Mouse (Mus musculus) MEL-GATA-1-ER (cell line): ENCODE measurements around the gene Ube2e3.
A peak's percentile ranks its signal among the peaks of the same experiment; 100 is the strongest.

Experiments
- DNase-seq: peaks from one replicate; pipeline ENCODE4 v3.0.0-alpha.2; 2012; ENCODE audit warnings: low read depth; ENCODE audit errors: extremely low read depth

Ube2e3 gene

DNA sequence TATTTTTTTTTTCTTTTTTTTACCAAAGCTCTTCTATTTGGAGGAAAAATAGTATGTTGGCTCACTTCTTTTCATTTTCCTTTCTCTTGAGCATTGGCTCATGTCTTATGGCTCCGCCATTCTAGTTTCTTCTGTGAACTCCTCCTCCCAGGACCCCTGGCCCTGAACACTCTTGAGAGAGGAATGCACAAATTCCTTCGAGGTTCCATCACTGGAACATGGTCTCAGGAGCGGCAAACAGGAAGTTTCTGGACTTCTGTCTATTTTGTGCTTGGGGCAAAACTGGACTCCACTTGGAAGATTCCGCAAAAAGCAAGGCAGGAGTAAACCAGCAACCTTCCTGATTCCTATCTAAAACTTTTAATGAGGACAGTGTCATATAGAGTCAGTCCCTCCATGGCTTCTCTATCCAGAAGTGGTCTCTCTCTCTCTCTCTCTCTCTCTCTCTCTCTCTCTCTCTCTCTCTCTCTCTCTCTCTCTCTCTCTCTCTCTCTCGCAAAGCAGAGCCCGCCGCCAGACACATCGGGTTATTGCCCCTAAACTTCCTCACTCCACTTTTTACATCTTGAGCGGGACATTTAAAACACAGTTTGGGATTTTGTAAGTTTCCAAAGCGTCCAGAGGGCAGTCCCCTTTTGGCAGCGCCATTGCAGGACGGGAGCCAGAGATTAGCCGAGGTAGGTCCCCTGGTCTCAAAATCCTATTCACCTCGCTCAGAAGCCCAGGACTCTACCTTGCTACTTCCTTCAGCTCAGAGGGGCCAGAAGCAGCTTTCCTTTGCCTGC, at the start of gene Ube2e3:
TSS of gene Ube2e3 (plus strand) at position 399 of the 785 bp plus-strand sequence.
- no peak for DNase-seq

DNA sequence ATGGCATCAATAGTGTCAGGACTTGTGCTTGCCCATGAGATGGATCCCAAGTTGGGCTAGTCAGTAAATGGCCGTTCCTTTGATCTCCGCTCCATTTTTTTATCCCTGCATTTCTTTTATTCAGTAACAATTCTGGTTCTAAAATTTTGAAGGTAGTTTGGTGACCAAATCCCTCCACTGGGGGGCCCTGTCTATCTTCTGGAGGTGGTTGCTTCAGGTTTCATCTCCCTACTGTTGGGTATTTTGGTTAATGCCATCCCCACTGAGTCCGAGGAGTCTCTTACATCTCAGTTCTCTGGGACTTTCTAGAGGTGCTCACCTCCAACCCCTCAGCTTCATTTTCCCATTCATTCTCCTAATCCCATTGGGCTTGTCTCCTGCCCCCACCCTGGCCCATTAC, 38.0 kb upstream of the Ube2e3 start:
- no peak for DNase-seq

DNA sequence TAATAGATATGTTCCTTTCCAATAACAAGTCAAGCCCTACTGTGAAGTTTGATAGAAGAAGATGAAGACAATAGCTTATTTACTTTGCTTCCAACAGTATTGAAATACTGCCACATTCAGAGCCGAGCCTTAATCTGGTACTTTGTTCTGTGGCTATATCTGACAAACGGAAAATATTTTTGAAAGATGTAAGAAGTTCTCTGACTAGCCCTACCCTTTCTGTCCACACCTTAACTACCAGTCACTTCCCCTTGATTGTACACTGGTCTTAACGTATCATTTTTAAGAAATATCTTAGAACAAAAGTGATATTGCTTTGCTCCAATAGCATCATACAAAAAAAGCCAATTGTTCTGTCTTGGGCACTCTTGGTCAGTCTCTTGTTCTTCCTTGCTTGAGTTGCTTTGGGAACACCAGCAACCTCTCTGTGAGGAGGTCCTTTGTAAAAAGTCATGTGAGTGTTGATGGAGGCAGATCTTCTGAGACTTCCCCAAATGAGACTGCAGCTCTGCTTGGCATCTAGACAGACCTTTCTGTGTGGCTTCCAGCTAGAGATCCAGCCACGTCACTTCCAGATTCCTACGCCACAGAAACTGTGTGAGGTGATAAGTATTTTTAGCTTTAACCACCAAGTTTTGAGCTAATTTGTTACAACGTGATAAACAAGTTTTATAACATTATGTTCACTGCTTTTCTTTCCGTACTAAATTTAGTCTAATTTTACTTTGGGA, 26.3 kb upstream of the Ube2e3 start:
- peak; percentile 93 for DNase-seq

DNA sequence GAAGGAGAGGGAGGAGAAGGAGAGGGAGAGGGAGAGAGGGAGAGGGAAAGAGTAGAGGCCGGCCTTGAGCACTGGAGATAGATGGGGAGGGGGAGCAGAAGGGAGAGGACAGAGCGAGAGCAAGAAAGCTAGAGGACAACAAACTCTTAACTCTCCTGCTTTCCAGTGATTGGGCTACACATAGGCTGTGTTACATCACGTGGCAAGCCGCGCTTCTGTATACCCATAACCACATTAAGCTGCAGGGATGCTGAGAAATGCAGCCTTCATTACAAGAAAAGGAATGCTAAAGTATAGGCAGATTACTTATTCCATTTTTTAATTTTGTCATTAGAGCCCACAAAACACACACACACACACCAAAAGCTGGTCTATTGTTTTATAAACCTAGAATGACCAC, 23.6 kb upstream of the Ube2e3 start:
- DNase-seq = no peak

DNA sequence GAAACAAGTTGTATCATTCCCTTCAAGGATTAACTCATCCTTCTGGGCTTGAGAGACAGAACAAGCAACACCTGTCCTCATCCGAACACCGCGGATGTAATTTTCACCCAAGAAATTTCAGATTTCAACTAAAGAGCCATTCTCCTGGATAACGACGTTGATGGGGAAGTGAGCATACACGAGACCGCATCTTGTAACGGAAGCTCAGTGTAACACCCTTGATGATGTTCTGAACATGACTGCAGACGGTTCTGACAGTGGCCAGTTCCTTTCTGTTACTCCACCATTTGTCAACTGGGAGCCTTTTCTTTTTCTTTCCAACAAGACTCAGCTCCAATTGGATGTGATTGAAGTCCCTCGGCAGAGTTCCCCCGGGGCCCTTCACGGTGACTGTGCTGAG, 22.6 kb upstream of the Ube2e3 start:
- no peak for DNase-seq

DNA sequence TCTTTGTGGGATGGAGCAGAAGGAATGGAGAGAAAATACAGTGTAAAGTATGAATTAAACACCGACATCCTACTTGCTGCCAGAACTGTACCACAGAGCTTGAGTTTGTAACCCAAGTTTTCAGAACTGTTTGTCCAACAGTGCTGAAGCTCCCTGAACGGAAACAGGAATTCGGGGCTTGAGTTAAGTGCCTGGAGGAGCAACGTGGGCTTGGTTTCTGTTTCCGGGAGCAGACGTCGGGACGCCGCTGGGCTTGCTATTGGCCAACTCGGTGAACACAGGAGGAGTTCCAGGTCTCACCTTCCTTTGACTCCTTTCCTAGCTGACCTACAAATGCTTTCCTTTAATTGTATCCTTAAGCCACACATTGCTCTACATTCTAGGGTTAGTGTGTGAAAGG, 22.2 kb upstream of the Ube2e3 start:
- DNase-seq = no peak

DNA sequence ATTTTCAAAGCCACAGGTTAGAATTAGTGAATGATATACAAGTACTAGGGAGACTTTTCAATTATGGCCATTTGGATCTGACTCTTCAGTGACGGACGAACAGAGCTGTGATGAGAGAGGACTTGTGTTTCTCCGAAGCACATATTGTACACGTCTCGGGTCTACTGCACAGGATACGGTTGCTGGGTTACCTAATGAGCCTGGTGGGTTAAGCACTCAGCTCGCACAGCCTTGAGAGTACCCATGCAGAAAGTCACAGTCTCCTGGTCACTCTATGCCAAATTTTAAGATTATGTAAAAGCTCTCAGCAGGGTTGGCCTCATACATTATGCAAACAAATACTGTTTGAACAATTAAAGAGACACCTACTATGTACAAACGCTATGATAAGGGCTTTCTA, 13.6 kb upstream of the Ube2e3 start:
- DNase-seq = no peak

DNA sequence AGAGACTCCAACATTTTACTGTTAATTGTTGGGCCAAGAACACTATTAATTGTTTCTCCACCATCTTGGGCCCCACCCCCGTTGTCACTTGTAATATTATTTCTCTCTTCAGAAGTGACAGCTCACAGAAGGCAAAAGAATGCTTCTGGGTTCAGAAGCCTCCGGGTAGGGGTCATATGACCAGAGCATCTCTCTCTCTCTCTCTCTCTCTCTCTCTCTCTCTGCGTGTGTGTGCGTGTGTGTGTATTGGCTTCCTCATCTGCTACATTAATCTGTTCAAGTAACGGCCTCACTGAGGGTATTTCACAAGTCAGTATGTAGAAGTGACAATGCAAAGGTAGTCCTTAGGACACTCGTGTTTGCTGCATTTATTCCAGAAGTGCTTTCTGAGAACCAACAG, 9.3 kb upstream of the Ube2e3 start:
- no peak for DNase-seq

DNA sequence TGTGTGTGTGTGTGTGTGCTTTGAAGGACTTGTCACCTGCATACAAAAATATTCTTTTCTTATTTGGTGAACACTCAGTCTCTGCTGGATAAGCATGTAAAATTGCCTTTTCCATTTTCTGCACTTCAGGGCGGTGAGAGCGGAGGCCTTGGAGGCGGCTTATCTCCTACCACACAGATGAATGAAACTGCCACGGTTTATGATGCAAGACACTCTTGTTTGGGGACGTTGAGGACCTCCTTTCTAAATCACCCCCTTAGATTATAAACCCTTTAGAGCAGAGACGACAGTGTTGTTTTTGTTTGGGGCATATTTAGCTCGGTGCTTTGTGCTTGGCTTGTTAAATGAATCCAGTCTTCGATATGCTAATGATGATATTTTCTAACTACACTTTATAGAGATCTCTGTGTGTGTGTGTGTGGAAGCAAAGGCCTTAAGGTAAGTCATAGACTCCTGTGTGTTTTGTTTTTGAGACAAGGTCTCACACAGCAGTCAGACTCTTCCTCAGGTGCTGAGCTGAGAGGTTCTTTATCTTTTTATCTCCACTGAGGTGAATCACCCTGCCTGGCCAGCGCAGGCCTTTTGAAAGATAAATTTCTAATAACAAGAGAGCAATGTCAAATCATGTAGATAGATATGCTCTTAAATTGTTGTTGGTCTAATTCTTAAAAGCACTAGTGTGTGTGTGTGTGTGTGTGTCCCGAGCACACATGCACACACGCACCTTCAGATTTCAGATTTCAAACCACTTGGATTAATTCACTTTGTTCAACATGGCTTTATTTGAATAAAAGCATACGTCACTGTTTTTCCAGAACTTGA, 8.4 kb upstream of the Ube2e3 start:
- DNase-seq = peak; percentile 76

DNA sequence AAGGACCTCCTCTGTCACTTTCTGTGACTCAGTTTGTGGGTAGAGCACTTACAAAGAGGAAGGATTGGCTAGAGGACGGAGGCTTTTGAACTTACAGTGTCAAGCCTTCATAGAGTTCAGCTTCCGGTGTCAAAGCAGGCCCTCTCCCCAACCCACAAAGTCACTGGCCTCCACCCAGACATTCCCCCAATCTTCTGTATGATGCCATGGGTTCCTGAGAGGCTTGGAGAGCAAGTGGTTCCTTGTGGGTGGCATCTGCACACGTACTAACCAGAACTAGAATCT, 7.9 kb upstream of the Ube2e3 start:
- DNase-seq = no peak

DNA sequence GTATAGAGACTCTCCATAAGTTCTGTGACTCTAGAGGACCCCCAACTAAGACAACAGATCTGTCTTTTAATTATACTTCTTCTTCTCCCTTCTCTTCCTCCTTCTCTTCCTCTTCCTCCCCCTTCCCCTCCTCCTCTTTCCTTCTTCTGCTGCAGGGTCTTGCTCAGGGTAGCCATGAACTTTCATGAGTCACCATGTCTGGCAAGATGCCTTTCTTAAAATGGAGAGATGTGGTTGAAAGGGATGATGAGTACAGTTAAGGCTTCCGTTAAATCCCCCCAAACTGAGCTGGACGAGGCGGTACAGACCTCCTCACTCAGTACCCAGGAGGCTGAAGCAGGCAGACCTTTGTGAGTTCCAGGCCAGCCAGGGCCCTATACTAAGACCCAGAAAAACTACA, 3.8 kb upstream of the Ube2e3 start:
- DNase-seq = no peak

DNA sequence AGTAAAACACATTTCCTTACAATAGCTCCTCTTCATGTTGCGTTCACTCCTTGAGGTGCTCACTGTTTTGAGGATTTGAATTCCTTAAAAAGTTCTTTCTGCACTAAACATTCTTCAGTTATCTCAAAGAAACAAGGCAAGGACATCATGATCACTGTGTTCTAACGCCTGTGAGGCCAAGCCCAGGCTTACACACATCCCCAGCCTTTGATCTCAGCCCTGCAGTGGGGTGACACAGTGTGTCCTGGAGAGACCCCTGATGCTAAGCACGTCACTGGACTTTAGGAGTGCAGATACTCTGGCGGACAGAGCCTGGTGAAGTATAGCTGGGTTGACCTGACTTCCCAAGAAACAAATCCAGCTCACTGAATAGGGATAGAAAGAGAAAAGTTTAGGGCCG, 3.1 kb upstream of the Ube2e3 start:
- DNase-seq = no peak

DNA sequence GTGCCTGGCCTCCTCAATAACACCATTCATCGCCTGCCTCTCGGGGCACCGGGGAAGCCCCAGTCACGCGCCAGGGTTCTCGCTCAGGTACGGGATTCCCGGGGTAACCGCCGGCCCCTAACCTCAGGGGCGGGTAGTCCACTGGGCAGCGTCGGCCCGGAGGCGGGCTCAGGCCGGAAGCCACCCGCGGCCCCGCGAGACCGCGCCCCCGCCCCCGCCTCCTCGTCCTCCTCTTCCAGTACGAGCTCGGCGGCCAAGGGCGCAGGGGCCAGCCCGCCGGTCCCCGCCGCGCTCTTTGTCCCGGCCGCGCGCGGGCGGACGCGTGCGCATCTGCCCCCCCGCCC, 559 bp downstream of the Ube2e3 start:
- no peak for DNase-seq

DNA sequence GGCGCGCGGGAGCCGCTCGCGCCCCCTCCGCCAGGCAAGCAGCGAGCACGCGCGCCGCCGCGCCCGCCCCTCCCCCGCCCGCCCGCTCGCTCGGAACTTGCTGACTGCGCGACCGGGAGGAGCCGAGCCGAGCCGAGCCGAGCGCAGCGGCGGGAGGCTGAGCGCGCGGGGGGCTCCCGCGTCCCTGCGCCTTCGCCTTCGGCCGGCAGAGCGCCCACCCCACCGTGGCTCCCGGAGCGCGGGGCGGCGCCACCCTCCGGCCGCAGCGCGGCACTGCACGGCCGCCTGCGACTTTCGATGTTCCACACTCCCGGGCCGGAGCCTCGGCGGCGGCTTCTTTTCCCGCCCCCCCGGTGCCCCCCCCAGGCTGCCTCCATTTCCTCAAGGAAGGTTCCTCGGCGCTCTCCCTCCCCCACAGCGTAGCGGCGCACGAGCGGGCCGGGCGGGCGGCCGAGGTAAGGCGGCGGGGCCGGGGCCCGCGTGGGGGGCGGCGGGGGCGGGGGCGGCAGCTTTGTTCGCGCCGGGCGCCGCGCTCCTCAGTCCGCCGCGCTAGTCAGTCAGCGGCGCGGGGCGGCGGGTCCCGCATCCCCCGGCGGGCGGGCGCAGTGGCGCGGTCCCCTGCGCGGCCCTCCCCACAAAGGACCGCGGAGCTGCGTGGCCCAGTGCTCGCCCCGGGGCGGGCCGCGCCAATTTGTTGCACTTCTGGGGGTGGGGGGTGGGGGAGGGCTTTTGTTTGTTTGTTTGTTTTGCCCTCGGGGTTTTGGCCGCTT, 1.2 kb downstream of the Ube2e3 start:
- no peak for DNase-seq

DNA sequence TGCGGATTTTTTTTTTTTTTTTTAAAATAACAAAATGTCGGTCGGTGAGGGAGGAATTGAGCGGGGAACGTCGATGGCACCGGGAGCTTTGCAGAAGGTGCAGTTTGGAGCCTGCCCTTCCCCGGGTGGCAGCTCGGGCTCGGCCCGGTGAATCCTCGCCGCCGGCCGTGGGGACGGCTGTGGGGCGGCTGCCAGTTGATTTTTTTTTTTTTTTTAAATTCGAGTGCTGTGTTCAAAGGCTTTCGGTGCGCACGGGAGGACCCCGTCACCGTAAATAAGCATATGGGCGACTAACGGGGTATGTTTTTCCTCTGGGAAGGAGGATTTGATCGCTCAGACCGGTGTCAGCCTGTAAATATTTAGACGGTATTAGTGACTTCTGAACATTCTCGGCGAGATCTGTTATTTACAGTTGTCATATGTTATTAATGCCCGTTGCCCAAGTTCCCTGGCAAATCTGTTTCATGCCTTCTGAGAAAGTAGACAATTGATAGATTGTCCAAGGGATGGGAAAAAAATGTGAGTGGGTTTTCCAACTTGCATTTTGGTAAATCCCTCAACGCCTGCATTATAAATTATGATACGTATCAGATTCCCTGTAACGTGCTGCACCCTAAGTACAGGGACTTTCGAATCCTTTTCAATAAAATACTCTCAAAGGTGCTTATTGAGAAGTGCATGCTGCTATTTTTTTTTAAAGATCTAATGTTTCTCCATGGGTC, 2.0 kb downstream of the Ube2e3 start:
- DNase-seq = no peak

DNA sequence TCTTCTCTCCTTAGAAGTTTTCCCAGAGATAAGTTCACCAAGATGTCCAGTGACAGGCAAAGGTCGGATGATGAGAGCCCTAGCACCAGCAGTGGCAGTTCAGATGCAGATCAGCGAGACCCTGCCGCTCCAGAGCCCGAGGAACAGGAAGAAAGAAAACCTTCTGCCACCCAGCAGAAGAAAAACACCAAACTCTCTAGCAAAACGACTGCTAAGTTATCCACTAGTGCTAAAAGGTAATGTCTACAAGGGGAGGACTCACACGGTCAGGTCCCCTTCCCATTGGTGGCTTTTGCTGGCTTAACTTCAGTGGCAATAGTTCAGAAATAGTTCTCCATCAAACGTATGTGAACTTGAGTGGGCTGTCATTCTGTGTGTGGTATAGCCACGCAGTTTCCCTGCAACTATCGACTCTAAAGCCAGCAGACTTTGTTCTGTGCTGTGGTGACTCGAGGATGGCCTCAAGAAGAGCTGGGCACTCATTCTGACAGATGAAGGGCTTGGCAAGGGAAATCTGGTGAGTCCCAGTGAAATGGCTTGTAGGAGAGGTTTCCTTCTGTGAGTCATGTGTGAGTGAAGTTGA, 2.6 kb downstream of the Ube2e3 start:
- DNase-seq = no peak

DNA sequence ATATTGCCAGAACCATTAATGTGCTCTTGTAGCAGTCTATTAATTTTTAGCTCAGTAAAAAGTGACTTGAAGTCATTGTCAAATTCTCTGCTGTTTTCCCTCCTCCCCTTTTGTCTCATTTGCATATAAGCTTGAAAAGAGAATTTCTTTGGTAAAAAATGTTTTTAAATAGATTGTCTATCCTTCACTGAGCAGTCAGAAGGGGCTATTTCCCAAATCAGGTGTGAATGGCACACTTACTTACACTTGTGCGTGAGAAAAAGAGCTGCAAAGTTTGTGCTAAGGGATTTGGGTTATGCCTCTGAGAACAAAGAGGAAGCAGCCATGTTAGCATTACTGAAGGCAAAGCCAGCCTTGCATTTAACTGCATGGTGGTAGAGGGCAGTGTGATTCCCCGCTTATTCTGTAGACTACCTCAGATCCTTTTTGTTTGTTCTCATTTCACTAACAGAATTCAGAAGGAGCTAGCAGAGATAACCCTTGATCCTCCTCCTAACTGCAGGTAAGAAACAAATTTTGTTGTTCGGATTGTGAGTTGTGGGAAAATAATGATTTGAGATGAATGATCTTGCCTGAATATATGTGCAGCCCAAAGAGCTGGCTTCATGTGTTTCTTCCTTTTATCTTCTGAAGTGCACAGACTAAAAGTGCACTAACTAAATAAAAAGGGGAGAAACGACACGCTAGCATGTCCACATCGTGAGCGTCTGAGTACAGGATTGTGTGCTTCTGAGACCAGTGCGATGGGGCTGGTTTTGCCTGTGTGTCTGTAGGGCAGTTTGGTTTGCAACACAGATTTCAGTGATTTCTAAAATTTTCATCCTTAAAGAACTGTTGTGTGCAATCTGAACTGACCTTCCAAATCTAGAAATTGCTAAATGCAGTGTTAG, 4.3 kb downstream of the Ube2e3 start:
- no peak for DNase-seq

DNA sequence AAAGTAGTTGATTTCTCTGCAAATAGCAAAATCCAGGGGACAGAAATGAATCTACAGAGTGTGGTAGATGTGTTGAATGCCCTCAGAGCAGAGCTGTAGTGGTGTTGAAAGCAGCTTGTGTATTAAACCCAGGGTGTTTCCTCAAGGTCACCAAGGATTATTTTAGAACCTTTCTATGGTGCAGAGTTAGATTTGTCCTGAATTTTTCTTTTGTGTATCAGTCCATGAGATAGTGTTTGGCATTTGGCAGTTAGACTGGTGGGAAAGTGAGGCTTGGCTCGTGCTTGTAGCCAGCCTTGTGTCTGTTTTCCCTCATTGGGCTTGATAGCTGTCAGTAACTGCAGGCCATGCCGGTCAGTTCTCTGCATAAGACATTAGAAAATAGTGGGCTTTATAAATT, 6.0 kb downstream of the Ube2e3 start:
- no peak for DNase-seq

DNA sequence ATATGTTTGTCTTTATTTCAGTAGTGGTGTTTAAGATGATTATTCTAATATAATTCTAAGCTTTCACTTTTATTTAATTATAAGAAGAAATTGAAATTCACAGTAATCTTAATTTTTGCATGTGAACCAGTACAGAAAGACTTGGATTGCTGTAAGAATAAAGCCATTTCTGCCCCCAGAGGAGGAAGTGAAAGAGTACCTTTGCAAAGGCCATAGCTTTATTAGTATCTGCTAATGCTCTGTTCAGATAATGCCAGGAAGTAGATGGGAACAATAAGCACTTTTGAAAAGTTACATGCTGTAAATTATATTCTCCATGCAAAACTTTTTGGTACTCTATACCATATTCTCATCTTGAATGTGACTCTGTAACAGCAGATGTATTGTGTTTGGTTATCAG, 8.1 kb downstream of the Ube2e3 start:
- DNase-seq = no peak

DNA sequence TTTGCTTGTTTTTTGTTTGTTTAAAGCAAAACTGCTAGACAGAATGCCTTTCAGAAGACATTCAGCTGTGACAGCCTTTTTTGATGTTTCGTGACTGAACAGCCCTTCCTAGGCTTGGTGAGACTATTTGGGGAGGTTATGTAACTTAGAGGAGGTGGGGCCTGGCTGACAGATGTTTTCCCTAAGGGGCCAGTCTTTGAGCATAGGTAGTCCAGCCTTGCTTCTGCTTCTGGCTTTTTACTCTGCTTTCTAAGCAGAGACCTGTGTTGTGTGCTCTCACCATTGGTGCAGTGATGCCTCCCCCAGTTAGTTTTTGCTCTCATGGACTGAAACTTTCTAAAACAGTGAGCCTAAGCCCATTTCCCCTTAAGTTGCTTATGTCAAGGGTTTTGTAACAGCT, 14.1 kb downstream of the Ube2e3 start:
- no peak for DNase-seq
